Mouse (Mus musculus) Patski (cell line): ENCODE data around the gene Mrc1. TPM values are rescaled to one million over a fixed set of nuclear protein-coding genes. Genes with fewer than 3 reads are reported as not detected.

Source experiments
- ATAC-seq: fragments of 100-300 bp; one replicate; pipeline ENCODE4 v1.8.0; 2021
- CTCF ChIA-PET: fragments of 350-600 bp; sonication (Branson Sonifier 250); formaldehyde crosslinking; loops from one replicate; lab custom pipeline; 2022; ENCODE audit warnings: inconsistent platforms; lab: Charles Lee
- POLR2A ChIA-PET: fragments of 350-600 bp; sonication (Branson Sonifier 250); formaldehyde crosslinking; loops from one replicate; lab custom pipeline; 2022; ENCODE audit warnings: antibody characterized with exemption, inconsistent platforms; lab: Charles Lee
- DNase-seq: peaks from one replicate; pipeline ENCODE4 v3.0.0-alpha.2; 2011; ENCODE audit warnings: low read depth, low spot score
- H3K27me3 ChIP-seq: fragments of 371-371 bp; one replicate; pipeline ENCODE4 v1.5.1; 2021
- CTCF ChIP-seq: fragments of 100-300 bp; IDR thresholded peaks from one replicate; pipeline ENCODE4 v1.5.1; 2021
- in situ Hi-C: fragments of 300-500 bp; cut with MboI; formaldehyde crosslinking; loops from 3 replicates; pipeline ENCODE4 v1.11.1; 2018; ENCODE audit warnings: low pct_unique_long_range_greater_than_20kb, mixed read lengths
- polyA plus RNA-seq: library from polyadenylated mRNA; unstranded; gene quantifications from one replicate; pipeline ENCODE4 v1.2.3, GENCODE M21; 2021

The Mrc1 gene
- polyA plus RNA-seq, 1 experiment from 2014 or later = 0.05 TPM

DNA sequence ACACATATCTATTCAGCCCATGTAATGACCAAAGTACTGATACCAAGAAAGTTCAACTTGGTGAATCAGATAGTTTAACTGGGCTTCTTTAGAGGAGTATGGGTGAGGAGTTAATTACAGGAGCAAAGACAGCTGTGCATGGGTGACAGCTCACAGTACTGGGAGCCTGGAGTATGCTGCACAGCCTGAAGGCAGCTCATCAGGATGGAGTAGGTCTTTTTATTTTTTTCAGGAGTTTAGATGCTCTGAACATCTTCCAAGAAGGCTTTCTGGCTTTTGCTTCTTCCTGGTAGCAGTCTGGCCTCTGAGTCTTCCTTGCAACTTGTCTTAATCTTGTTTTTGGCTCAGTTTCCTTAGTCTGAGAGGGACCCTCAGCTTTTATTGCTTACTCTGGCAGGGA is 17.6 kb upstream of the Mrc1 start:
- DNase-seq = no peak
- POLR2A ChIA-PET = no interaction called here
- TF ChIP-seq CTCF = no peak
- ATAC-seq = no peak
- in situ Hi-C loops = no loop called here
- peaks cover 8% of the 10 kb centered on the region for H3K27me3 ChIP-seq
- CTCF ChIA-PET = no interaction called here

- TF ChIP-seq CTCF = no peak
- in situ Hi-C loops = no loop called here
- DNase-seq (no peak), ATAC-seq (no peak)
- ChIA-PET POLR2A (no interaction called here), CTCF (interaction anchor here (1.1 kb wide), 1 partner anchor 19 kb away, joined by 3 read pairs; no protein-coding TSS in a partner anchor)
- peaks cover 12% of the 10 kb centered on the region for H3K27me3 ChIP-seq
Observed at GRCm38 (mm10) chr2:14214764-14215163, 14.4 kb upstream of the Mrc1 start.

DNA sequence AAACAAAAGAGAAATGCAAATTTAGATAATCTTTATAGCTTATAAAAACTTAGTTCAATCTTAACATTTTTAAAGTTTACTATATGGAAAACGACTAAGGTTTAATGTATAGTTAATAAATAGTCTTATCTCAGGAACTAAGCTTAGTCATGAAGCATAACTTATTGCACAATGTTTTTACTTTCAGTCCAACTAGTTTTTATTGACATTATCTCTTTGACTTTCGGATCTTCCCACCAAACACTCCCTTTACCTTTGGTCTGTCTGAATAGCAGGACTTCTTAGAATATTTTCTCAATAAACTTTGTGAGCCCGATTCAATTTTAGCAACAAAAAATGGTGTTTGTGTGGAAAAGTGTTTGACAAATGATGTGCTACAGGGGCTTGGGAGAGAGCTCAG is 12.5 kb upstream of the Mrc1 start:
- ChIA-PET POLR2A (no interaction called here), CTCF (no interaction called here)
- DNase-seq (no peak), ATAC-seq (no peak)
- no peak for TF ChIP-seq CTCF
- in situ Hi-C loops = no loop called here
- H3K27me3 ChIP-seq = peaks cover 9% of the 10 kb centered on the region

GRCm38 (mm10) chr2:14218126-14218525 is 11.1 kb upstream of the Mrc1 start:
- in situ Hi-C loops = no loop called here
- CTCF ChIA-PET = no interaction called here
- POLR2A ChIA-PET = no interaction called here
- peak; percentile 37 for TF ChIP-seq CTCF
- peaks cover 9% of the 10 kb centered on the region for H3K27me3 ChIP-seq
- DNase-seq (no peak), ATAC-seq (no peak)

DNA sequence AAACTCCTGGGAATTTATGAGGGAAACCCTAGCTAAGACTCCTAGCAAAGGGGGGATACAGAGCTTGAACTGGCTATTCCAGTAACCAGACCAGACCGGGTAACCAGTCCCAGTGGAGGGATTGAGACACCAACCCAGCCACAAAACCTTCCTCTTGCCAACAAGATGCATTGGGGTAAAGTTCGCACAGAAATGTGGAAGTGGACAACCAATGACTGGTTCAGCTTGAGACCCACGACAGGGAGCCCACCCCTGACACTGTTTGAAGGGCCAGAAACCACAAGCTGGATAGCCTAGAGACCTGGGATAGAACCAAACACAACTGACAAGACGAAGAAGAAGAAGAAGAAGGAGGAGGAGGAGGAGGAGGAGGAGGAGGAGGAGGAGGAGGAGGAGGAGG is 4.8 kb upstream of the Mrc1 start:
- no peak for TF ChIP-seq CTCF
- CTCF ChIA-PET = no interaction called here
- no peaks in the 10 kb centered on the region for H3K27me3 ChIP-seq
- no peak for DNase-seq
- ATAC-seq = no peak
- in situ Hi-C loops = no loop called here
- POLR2A ChIA-PET = no interaction called here

- DNase-seq (no peak), ATAC-seq (no peak)
- in situ Hi-C loops = no loop called here
- CTCF ChIA-PET = no interaction called here
- POLR2A ChIA-PET = interaction anchor here (0.6 kb wide), 1 partner anchor 9 kb away, joined by 4 read pairs; no protein-coding TSS in a partner anchor
- TF ChIP-seq CTCF = no peak
- H3K27me3 ChIP-seq = no peaks in the 10 kb centered on the region
Observed at GRCm38 (mm10) chr2:14228495-14228894, 697 bp upstream of the Mrc1 start.

DNA sequence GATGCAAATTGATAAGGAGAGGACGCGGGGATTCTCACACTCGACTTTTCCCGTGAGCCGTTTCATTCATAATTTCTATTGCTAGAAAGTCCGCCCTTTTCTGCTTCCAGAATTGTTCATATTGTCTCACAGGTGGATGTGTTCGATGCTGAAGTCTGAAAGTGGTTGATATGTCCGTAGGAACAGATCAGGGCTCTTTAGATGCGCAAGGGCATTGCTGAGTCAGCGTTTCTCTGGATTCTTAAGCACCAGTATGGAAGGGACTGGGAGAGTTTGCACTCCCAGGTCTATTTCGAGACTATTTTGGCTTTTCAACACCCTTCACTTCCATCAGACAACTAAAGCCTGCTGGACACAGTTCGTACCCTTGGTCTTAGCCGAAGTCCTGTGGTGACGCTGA is 787 bp downstream of the Mrc1 start:
- TF ChIP-seq CTCF = no peak
- ChIA-PET POLR2A (interaction anchor here (0.6 kb wide), 1 partner anchor 384 kb away, joined by 6 read pairs; no protein-coding TSS in a partner anchor), CTCF (no interaction called here)
- DNase-seq (no peak), ATAC-seq (no peak)
- in situ Hi-C loops = no loop called here
- H3K27me3 ChIP-seq = no peaks in the 10 kb centered on the region

- in situ Hi-C loops = no loop called here
- CTCF ChIA-PET = interaction anchor here (1.2 kb wide), 1 partner anchor 18 kb away, joined by 3 read pairs; no protein-coding TSS in a partner anchor
Observed at GRCm38 (mm10) chr2:14232897-14233296, 3.7 kb downstream of the Mrc1 start.

GRCm38 (mm10) chr2:14233983-14234382 is 4.8 kb downstream of the Mrc1 start:
- no peak for TF ChIP-seq CTCF
- ChIA-PET CTCF (interaction anchor here (0.9 to 1.2 kb wide), 2 partner anchors 13 to 19 kb away, joined by 3 read pairs; no protein-coding TSS in a partner anchor), POLR2A (no interaction called here)
- ATAC-seq = no peak
- no peak for DNase-seq
- in situ Hi-C loops = no loop called here
- no peaks in the 10 kb centered on the region for H3K27me3 ChIP-seq

More at GRCm38 (mm10) chr2:14232897-14233296, 3.7 kb downstream of the Mrc1 start:
- TF ChIP-seq CTCF = no peak
- H3K27me3 ChIP-seq = no peaks in the 10 kb centered on the region
- POLR2A ChIA-PET = no interaction called here
- no peak for DNase-seq
- ATAC-seq = no peak

- in situ Hi-C loops = no loop called here
- CTCF ChIA-PET = no interaction called here
- POLR2A ChIA-PET = no interaction called here
- no peak for DNase-seq
- TF ChIP-seq CTCF = no peak
- no peak for ATAC-seq
- no peaks in the 10 kb centered on the region for H3K27me3 ChIP-seq
Observed at GRCm38 (mm10) chr2:14235319-14235718, 6.1 kb downstream of the Mrc1 start.

DNA sequence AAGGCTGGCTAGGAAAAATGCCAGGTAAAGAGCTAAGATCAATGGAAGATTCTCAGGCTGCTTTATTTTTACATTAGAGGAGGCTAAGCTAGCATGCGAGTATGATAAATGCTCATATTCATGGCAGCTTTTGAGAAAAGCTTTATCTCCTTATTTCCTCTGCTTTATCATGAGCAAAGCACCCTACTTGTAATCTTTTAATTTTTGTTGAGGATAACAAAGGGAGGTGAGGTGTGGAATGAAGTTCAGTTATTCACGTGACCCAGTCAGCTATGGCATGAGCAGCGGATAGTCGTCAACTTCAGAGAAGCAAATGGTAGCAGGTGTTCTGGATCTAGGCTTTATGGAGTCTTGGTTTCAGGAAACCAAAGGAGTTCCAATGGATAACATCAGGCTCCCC is 7.7 kb downstream of the Mrc1 start:
- no peaks in the 10 kb centered on the region for H3K27me3 ChIP-seq
- DNase-seq (no peak), ATAC-seq (no peak)
- in situ Hi-C loops = no loop called here
- no peak for TF ChIP-seq CTCF
- ChIA-PET POLR2A (no interaction called here), CTCF (interaction anchor here (1.6 kb wide), 1 partner anchor 20 kb away, joined by 5 read pairs; no protein-coding TSS in a partner anchor)

- TF ChIP-seq CTCF = no peak
- in situ Hi-C loops = no loop called here
- ATAC-seq (no peak), DNase-seq (no peak)
- ChIA-PET POLR2A (no interaction called here), CTCF (interaction anchor here (1.6 kb wide), 1 partner anchor 19 kb away, joined by 5 read pairs; no protein-coding TSS in a partner anchor)
- H3K27me3 ChIP-seq = no peaks in the 10 kb centered on the region
Observed at GRCm38 (mm10) chr2:14237723-14238122, 8.5 kb downstream of the Mrc1 start.
